ENCODE assay signal across 10 mouse cellular contexts in the genomic region with DNA sequence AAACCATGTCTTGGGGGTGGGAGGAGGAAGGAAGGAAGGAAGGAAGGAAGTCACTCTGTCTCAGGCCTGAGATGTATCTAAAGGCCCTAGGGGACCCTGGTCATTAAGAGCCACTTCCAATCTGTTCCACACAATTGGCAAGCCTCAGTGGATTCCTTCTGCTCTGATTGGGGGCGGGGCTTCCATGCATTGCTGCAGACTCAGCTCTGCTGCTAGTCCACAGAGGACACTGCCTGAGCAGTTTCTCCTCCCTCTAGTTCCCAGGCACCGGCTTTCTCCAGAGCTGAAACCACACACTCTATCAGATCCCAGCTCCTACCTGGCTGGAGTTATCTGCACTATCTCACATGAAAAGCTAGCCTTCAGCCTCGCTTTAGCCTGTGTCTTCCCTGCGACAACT. TPM values are rescaled to one million over a fixed set of nuclear protein-coding genes. Genes with fewer than 3 reads are reported as not detected.
DNase-seq lines count a peak whose midpoint lies in the region; ATAC-seq and TF ChIP-seq lines count a peak whose summit lies in the region.
"Had no signal": no experiment of that assay in that cellular context is flagged by ENCODE, and none has a peak within 500 bp of the region (broad histone marks: within the 10 kb centered on the region; RNA-seq: fewer than 3 reads in every experiment).

No protein-coding gene starts in this region.

- H3K36me3 ChIP-seq in lung, postnatal 0 days (ENCODE audit: insufficient read depth, low read length): no peaks in the 10 kb centered on the region
- H3K36me3 ChIP-seq in intestine, embryonic 16.5 days (ENCODE audit: control insufficient read depth, insufficient read depth, low read length): no peaks in the 10 kb centered on the region
- H3K36me3 ChIP-seq in neural tube, embryonic 13.5 days: no peaks in the 10 kb centered on the region

- H3K9ac ChIP-seq in lung, postnatal 0 days (replicated peaks; ENCODE audit: low read depth): no peak overlapping the region
- H3K9ac ChIP-seq in intestine, embryonic 16.5 days (ENCODE audit: low read depth, low read length): 0 out of 2 replicates have a peak overlapping the region, but pooled peaks have one; percentile 22
- H3K9ac ChIP-seq in neural tube, embryonic 13.5 days: 0 out of 2 replicates have a peak overlapping the region, but pooled peaks have one; percentile 17

- peak; percentile 32; the same call in 1 of the 2 replicates for ATAC-seq in lung, postnatal 0 days
- ATAC-seq in intestine, embryonic 16.5 days: 0 out of 2 replicates have a peak, but pooled peaks have one; percentile 33
- peak; percentile 52 for ATAC-seq in neural tube, embryonic 13.5 days (ENCODE audit: low read depth)

- no peaks in the 10 kb centered on the region for H3K27me3 ChIP-seq in lung, postnatal 0 days (replicated peaks; ENCODE audit: insufficient read depth, low read length)
- H3K27me3 ChIP-seq in intestine, embryonic 16.5 days (replicated peaks; ENCODE audit: control insufficient read depth, insufficient read depth, low read length): no peaks in the 10 kb centered on the region
- H3K27me3 ChIP-seq in neural tube, embryonic 13.5 days: no peaks in the 10 kb centered on the region

- no peak for TF ChIP-seq EP300 in lung, postnatal 0 days (IDR thresholded peaks at IDR 0.05)

- no peak overlapping the region for H3K27ac ChIP-seq in lung, postnatal 0 days (ENCODE audit: low read length)
- H3K27ac ChIP-seq in intestine, embryonic 16.5 days (ENCODE audit: low read length): no peak overlapping the region
- H3K27ac ChIP-seq in neural tube, embryonic 13.5 days (replicated peaks): peak overlapping the region; percentile 59
- H3K27ac ChIP-seq: heart, embryonic 10.5 days had no signal

- H3K9me3 ChIP-seq in lung, postnatal 0 days (ENCODE audit: low read length): no peaks in the 10 kb centered on the region
- no peaks in the 10 kb centered on the region for H3K9me3 ChIP-seq in intestine, embryonic 16.5 days (ENCODE audit: control insufficient read depth, low read length)
- no peaks in the 10 kb centered on the region for H3K9me3 ChIP-seq in neural tube, embryonic 13.5 days
- H3K9me3 ChIP-seq: heart, embryonic 10.5 days had no signal

- WGBS in lung, postnatal 0 days: 70% methylated on average over 4 of the region's 4 CpGs
- WGBS in intestine, embryonic 16.5 days: 51% methylated on average over 4 of the region's 4 CpGs
- WGBS in neural tube, embryonic 13.5 days: 60% methylated on average over 4 of the region's 4 CpGs

- no peak overlapping the region for H3K4me2 ChIP-seq in lung, postnatal 0 days (replicated peaks; ENCODE audit: low read depth, low read length)
- no peak overlapping the region for H3K4me2 ChIP-seq in intestine, embryonic 16.5 days (ENCODE audit: low read depth, low read length)
- H3K4me2 ChIP-seq in neural tube, embryonic 13.5 days: 0 out of 2 replicates have a peak overlapping the region, but pooled peaks have one; percentile 18

- peaks cover 4% of the 10 kb centered on the region; the same call in 1 of the 2 replicates for H3K4me1 ChIP-seq in lung, postnatal 0 days (ENCODE audit: insufficient read depth, low read depth, low read length)
- peaks cover 7% of the 10 kb centered on the region; the same call in 1 of the 2 replicates for H3K4me1 ChIP-seq in intestine, embryonic 16.5 days (ENCODE audit: control insufficient read depth, insufficient read depth, low read length)
- peaks cover 18% of the 10 kb centered on the region for H3K4me1 ChIP-seq in neural tube, embryonic 13.5 days (replicated peaks)

- no peak for TF ChIP-seq CTCF in lung, postnatal 0 days (IDR thresholded peaks at IDR 0.05)

- no peak overlapping the region for H3K4me3 ChIP-seq in lung, postnatal 0 days (ENCODE audit: low read depth, low read length)
- H3K4me3 ChIP-seq in intestine, embryonic 16.5 days (ENCODE audit: low read length): no peak overlapping the region
- no peak overlapping the region for H3K4me3 ChIP-seq in neural tube, embryonic 13.5 days
- H3K4me3 ChIP-seq: heart, embryonic 10.5 days had no signal

- DNase-seq in cerebellum, postnatal 10 days: peak; percentile 36 to 47
- no peak for DNase-seq in cerebellum, postnatal 36 days
- DNase-seq in lung, postnatal 0 days (ENCODE audit: low spot score): no peak
- no peak for DNase-seq in lung, postnatal 36 days
- DNase-seq in heart, adult 9 months (ENCODE audit: low spot score in 2 of 2): no peak
- no peak for DNase-seq in cerebellum, adult 9-11 months
- DNase-seq: layer of hippocampus, postnatal 36 days had no signal

RNA-seq across cellular contexts. Expression of gene D630045J12Rik, which starts 21.8 kb away (rescaled TPM):
- polyA plus RNA-seq in lung, postnatal 0 days (2015; fragmentation: Nextera tagmentation; extraction: Ambion mirVana): 1.2 and 1.3 TPM in 2 replicates
- 1.5 and 1.6 TPM in 2 replicates for polyA plus RNA-seq in intestine, embryonic 16.5 days (2015; fragmentation: Nextera tagmentation; extraction: Ambion mirVana)
- 14.6 and 15.4 TPM in 2 replicates for polyA plus RNA-seq in neural tube, embryonic 13.5 days (2015; fragmentation: Nextera tagmentation; extraction: Ambion mirVana)

Comparison
In these comparisons a context has a peak if more than half of its experiments do, and no peak if none do; other contexts are left out.
1. DNase-seq: peak in cerebellum, postnatal 10 days (2 of 2); none in cerebellum, postnatal 36 days (0 of 2), lung, postnatal 0 days (single experiment), lung, postnatal 36 days (single experiment), heart, adult 9 months (0 of 2) and cerebellum, adult 9-11 months (single experiment).
2. Peak in every context shown above with its lines, with median percentiles within 50 percentile points of each other: ATAC-seq.